Mouse (Mus musculus): ENCODE results near the gene Rps24.

DNA sequence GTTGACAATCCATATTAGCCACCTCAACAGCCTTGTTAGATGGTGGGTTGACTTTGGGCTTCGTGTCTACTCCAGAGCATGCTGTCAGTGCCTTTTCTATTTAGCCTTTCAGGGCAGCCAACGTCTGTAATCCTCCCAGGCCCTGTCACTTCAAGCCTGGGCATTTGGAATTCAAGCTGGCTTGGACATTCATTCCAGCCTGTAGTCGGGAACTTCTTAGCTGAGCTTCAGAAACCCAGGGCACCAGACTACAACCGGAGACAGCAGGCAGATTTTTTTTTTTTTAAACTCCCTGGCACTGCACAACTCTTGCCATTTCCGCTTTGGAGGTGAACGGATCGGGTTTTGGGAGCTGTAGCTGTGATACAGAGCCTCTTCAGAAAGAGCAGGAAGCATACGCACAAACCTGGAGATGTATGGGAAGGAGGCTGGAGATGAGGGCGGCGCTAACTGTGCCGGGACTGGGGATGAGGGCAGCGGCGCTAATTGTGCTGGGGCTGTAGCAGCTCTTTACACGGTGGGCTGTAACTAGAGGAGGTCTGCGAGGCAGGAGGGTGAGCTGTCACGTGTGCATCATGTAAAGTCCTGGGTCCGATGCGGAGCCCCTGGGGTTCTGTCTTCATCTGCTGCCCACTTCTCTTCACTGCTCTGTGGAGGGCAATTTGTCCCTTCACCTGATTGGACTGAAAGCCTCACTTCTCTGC, 21.3 kb downstream of the Rps24 start:
- TF ChIP-seq POLR2A (IDR thresholded peaks at IDR 0.05; ENCODE audit: insufficient read depth, low read depth, low read length): no peak
- no peak for TF ChIP-seq CTCF (IDR thresholded peaks at IDR 0.05)

Measured in heart, adult 2 months (tissue).